Mouse (Mus musculus) neural tube, embryonic 11.5 days (tissue): ENCODE data around the gene Ppil6. TPM values are rescaled to one million over a fixed set of nuclear protein-coding genes. Genes with fewer than 3 reads are reported as not detected.

Experiments used
- ATAC-seq: fragments of 200-750 bp; cut with Nextera tagmentation; 2 replicates; pipeline ENCODE4 v1.8.0; 2017; ENCODE audit warnings: moderate number of reproducible peaks, mild to moderate bottlenecking, moderate TSS enrichment, moderate library complexity; ENCODE audit not compliant: insufficient read depth, low FRiP score, low TSS enrichment
- DNase-seq: peaks from one replicate; pipeline ENCODE4 v3.0.0-alpha.2; 2015; ENCODE audit warnings: low spot score
- H3K27ac ChIP-seq: fragments of 300-500 bp; sonication (generic); 2 replicates; pipeline ENCODE4 v1.5.1; 2014; ENCODE audit warnings: low read depth, mild to moderate bottlenecking, low read length
- H3K27me3 ChIP-seq: fragments of 300-500 bp; sonication (generic); 2 replicates; pipeline ENCODE4 v1.6.1; 2014; ENCODE audit warnings: mild to moderate bottlenecking, low read length, mixed read lengths; ENCODE audit not compliant: control insufficient read depth, insufficient read depth
- H3K36me3 ChIP-seq: fragments of 300-500 bp; sonication (generic); 2 replicates; pipeline ENCODE4 v1.6.1; 2014; ENCODE audit warnings: mild to moderate bottlenecking, low read length, moderate library complexity, mixed read lengths; ENCODE audit not compliant: control insufficient read depth, insufficient read depth
- H3K4me1 ChIP-seq: fragments of 300-500 bp; sonication (generic); 2 replicates; pipeline ENCODE4 v1.6.1; 2014; ENCODE audit warnings: low read length, mixed read lengths; ENCODE audit not compliant: control insufficient read depth, insufficient read depth
- H3K4me2 ChIP-seq: fragments of 300-500 bp; sonication (generic); 2 replicates; pipeline ENCODE4 v1.6.1; 2014; ENCODE audit warnings: low read depth, mild to moderate bottlenecking, moderate library complexity
- H3K4me3 ChIP-seq: fragments of 300-500 bp; sonication (generic); 2 replicates; pipeline ENCODE4 v1.5.1; 2014; ENCODE audit warnings: low read depth, low read length
- H3K9ac ChIP-seq: fragments of 300-500 bp; sonication (generic); 2 replicates; pipeline ENCODE4 v1.6.1; 2014; ENCODE audit warnings: mild to moderate bottlenecking, low read length
- H3K9me3 ChIP-seq: fragments of 300-500 bp; sonication (generic); 2 replicates; pipeline ENCODE4 v1.6.1; 2016; ENCODE audit warnings: low read length; ENCODE audit not compliant: control insufficient read depth
- WGBS: fragments of 180-500 bp; shearing (Covaris S2); extraction: QIAGEN DNeasy Blood & Tissue Kit; methylation state at CpG from one replicate; pipeline ENCODE4 v1.1.7; 2014; 5-methylcytosine and 5-hydroxymethylcytosine counted together
- polyA plus RNA-seq: library from polyadenylated mRNA; unstranded; fragments of >200 nt; fragmentation: Nextera tagmentation; extraction: Ambion mirVana; gene quantifications from 2 replicates; pipeline ENCODE4 v1.2.1, GENCODE M21; 2014

Ppil6 gene
- polyA plus RNA-seq, 1 experiment from 2014 or later: 0.58 TPM

DNA sequence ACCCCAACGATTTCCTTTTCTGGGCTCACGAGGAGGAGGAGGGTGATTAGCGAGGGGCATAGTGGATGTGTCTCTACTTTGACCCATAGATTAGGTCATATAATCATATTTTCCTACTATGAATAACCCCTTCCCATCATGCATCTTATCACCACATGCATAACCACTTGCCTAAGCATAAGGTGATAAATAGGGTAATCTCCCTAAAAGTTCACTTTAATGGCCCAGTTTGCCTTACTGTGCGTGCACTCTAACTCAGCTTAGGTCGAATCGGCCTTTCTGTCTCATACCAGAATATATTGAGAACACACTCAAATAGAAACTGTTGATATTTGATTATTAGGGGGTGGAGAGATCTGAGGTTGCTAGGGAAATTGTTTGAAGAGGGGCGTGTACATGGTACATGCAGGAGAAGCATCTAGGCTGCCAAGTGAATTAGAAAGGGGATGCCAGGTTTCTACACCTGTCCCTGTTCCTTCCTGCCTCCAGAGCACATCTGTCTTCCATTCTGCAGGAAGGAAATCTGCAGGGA, 55.1 kb downstream of the Ppil6 start:
- H3K36me3 ChIP-seq: no peaks in the 10 kb centered on the region
- DNase-seq (no peak), ATAC-seq (no peak)
- no peak overlapping the region for H3K4me3 ChIP-seq
- no peak overlapping the region for H3K9ac ChIP-seq
- peaks cover 8% of the 10 kb centered on the region for H3K9me3 ChIP-seq
- H3K27ac ChIP-seq: no peak overlapping the region
- 69% methylated on average over 7 of the region's 7 CpGs for WGBS
- H3K4me2 ChIP-seq: no peak overlapping the region
- no peaks in the 10 kb centered on the region for H3K27me3 ChIP-seq
- no peaks in the 10 kb centered on the region for H3K4me1 ChIP-seq

DNA sequence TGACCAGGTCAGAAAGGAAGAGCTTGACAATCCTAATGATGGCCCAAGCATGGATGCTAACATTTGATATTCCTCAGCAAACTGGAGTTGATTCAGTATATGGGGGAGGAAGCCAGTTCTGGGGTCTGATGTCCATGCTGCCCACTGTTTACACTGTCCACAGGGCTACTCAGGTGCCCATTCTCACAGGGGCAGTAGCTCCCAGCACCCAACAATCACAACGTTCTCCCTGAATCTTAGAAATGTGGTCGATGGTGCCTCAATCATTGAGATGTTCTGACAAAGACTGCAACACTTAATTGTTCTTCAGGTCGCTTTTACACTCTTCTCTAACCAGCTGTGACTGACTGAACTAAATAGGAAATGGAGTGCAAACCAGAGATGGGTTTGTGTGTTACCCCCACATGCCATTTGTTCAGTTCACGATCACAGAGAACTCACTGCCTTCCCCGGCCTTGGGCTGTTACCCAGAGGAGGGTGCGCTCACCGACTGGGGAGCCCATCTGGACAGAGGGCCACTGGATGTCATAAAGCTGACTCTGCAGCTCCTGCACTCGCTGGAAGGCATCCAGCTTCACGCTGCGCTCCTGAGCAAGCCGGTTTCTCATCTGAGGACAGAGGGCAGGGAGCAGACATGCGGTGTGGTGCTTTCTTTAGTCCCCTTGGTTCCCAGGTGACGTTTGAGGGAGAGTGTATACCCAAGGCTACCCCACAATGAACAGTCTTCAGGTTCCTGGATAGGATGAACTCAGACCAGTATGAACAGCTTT, 56.3 kb downstream of the Ppil6 start:
- DNase-seq (no peak), ATAC-seq (no peak)
- no peak overlapping the region for H3K4me2 ChIP-seq
- no peak overlapping the region for H3K4me3 ChIP-seq
- H3K36me3 ChIP-seq: no peaks in the 10 kb centered on the region
- H3K4me1 ChIP-seq: no peaks in the 10 kb centered on the region
- H3K27ac ChIP-seq: no peak overlapping the region
- 53% methylated on average over 13 of the region's 13 CpGs for WGBS
- H3K9me3 ChIP-seq: peaks cover 8% of the 10 kb centered on the region
- H3K9ac ChIP-seq: no peak overlapping the region
- no peaks in the 10 kb centered on the region for H3K27me3 ChIP-seq

DNA sequence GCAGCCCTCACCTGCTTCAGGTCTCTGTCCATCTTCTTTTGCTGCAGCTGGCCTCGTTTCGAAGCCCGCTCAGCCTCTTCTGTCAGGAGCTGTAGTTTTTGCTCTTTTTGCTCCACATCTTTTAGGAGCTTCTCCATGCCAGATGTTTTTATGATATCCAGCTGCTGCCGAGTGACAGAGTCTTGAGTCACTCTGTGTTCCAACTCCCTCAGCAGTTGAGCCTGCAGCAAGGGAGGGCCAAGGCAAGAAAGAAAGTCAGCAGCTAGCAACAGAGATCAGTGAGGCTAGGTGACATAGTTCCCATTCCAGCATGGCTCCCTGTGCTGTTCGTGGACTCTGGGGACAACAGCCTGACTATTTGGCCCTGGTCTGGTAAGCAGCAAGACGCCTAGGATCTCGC, 60.5 kb downstream of the Ppil6 start:
- no peaks in the 10 kb centered on the region for H3K4me1 ChIP-seq
- H3K9me3 ChIP-seq: peaks cover 8% of the 10 kb centered on the region
- H3K9ac ChIP-seq: no peak overlapping the region
- no peaks in the 10 kb centered on the region for H3K27me3 ChIP-seq
- 73% methylated on average over 7 of the region's 7 CpGs for WGBS
- H3K4me2 ChIP-seq: no peak overlapping the region
- no peak overlapping the region for H3K4me3 ChIP-seq
- no peak for ATAC-seq
- no peak overlapping the region for H3K27ac ChIP-seq
- H3K36me3 ChIP-seq: no peaks in the 10 kb centered on the region
- DNase-seq: no peak

DNA sequence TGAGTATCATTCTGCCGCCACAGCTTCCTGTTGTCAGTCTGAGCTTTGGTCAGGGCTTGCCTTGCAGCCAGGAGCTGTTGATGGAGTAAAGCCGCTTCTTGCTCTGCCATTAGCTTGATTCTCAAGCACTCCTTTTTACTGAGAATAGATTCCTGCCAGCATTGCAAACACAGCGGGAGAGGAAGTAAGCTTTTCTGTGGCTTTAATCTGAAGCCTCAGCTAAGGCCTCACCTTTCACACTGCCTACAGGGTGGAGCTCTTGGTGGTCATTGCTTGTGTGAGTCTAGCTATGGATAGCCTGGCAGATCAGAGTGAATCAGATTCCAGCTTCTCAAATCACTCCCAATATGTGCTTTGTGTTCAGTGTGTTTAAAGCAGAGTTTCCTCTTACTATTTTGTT, 62.1 kb downstream of the Ppil6 start:
- Histone ChIP-seq H3K27me3 (no peaks in the 10 kb centered on the region), H3K9ac (no peak overlapping the region), H3K4me3 (no peak overlapping the region), H3K4me1 (no peaks in the 10 kb centered on the region), H3K36me3 (no peaks in the 10 kb centered on the region), H3K4me2 (no peak overlapping the region), H3K27ac (no peak overlapping the region), H3K9me3 (peaks cover 8% of the 10 kb centered on the region)
- ATAC-seq: no peak
- WGBS: 37% methylated on average over 3 of the region's 3 CpGs
- DNase-seq: no peak

DNA sequence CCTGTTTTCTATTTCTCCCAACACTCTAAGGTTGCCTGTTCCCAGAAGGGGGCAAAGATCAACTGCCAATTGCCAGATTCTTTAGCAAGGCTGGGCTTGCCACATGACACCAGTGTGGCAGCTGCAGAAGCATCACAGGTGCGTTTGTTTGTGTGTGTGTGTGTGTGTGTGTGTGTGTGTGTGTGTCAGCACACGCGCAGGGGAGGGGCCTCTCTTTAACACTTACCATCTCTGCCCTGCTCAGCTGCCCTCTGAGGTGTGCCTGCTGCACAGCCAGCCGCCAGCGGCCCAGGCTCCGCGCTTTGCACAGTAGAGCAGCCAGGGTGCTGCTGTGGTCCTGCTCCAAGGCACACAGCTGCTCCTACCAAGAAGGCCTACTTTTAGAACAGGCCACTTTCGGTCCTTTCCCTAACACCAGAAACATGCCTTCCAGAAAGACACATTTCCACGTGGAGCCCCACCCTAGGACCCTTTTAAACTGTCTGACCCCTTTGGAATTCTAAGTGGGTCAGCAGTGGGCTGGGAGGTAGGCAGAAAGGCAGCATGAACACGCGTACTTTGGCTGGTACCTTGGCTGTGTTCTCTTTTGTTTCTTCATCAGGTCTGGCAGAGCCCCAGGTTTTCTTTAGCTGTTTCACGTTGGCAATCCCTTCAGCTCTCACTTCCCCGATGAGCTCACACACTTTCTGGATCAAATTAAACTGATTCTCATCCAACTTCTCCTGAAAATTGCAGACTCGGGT, 62.8 kb downstream of the Ppil6 start:
- DNase-seq: no peak
- Histone ChIP-seq H3K27me3 (no peaks in the 10 kb centered on the region), H3K4me2 (no peak overlapping the region), H3K36me3 (no peaks in the 10 kb centered on the region), H3K4me1 (no peaks in the 10 kb centered on the region), H3K4me3 (no peak overlapping the region), H3K27ac (no peak overlapping the region), H3K9ac (no peak overlapping the region), H3K9me3 (peaks cover 8% of the 10 kb centered on the region)
- WGBS: 53% methylated on average over 14 of the region's 14 CpGs
- ATAC-seq: no peak

DNA sequence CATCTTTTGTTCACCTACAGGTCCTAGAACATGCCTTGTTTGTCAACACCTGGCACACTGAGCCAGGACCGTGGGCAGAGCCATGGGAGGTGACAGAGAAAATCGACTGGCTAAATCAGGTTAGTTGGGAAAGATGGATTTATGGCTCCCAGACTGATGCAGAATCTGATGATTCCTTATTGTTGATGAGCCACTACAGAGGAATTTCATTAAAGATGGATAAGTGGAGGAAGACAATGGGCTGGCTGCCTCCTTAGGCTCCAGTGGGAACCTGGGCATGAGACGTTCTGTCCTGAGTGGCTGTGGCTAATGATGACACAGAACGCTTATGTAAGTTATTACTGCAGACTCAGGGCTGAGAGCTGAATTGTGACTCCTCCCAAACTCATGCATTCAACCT, 63.5 kb downstream of the Ppil6 start:
- H3K9me3 ChIP-seq: peaks cover 4% of the 10 kb centered on the region
- 74% methylated on average over 4 of the region's 4 CpGs for WGBS
- ATAC-seq (no peak), DNase-seq (no peak)
- H3K27ac ChIP-seq: no peak overlapping the region
- no peak overlapping the region for H3K9ac ChIP-seq
- no peaks in the 10 kb centered on the region for H3K4me1 ChIP-seq
- H3K27me3 ChIP-seq: no peaks in the 10 kb centered on the region
- no peaks in the 10 kb centered on the region for H3K36me3 ChIP-seq
- H3K4me3 ChIP-seq: no peak overlapping the region
- H3K4me2 ChIP-seq: no peak overlapping the region

DNA sequence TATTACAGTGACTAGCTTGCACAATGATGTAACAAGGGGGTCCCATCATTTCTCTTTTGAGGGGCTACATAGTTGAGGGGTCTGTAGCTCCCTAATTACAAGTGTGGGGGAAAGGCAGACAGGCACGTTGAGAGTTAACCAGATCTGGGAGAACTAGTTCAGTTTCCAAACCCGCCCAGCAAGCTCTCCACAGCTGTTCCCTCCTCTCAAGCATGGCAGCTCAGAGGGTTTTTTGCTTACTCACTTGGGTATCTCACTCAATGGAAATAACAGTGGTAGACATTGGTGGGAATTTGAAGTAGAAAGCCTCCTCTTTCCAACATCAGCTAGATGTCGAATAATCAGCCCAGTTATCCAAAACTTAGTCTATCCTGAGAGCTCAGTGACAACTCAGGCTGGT, 64.8 kb downstream of the Ppil6 start:
- no peak for ATAC-seq
- H3K9me3 ChIP-seq: no peaks in the 10 kb centered on the region
- WGBS: 88% methylated on average over 3 of the region's 3 CpGs
- DNase-seq: no peak
- H3K27me3 ChIP-seq: no peaks in the 10 kb centered on the region
- no peak overlapping the region for H3K9ac ChIP-seq
- no peaks in the 10 kb centered on the region for H3K4me1 ChIP-seq
- no peaks in the 10 kb centered on the region for H3K36me3 ChIP-seq
- no peak overlapping the region for H3K4me2 ChIP-seq
- no peak overlapping the region for H3K4me3 ChIP-seq
- H3K27ac ChIP-seq: no peak overlapping the region

DNA sequence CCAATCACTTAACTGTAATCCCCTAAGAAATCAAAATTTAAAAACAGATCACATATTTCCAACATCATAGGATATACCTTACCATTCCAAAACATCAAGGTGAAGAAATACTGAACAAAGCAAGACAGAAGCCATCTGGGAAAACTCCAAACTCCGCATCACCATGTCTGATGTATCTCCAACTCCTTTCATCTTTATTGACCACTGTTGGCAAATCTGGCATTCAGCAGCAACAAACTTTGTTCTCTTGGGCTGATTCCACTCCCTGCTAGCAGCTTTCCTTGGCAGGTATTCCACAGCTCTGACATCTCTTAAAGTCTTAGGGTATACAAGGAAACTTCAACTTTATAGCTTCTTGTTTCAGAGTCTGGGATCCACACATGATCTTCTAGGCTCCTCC, 68.2 kb downstream of the Ppil6 start:
- H3K4me3 ChIP-seq: no peak overlapping the region
- no peak overlapping the region for H3K27ac ChIP-seq
- ATAC-seq (no peak), DNase-seq (no peak)
- no peaks in the 10 kb centered on the region for H3K27me3 ChIP-seq
- no peak overlapping the region for H3K4me2 ChIP-seq
- no peaks in the 10 kb centered on the region for H3K9me3 ChIP-seq
- H3K36me3 ChIP-seq: no peaks in the 10 kb centered on the region
- no peak overlapping the region for H3K9ac ChIP-seq
- WGBS: 81% methylated on average over 1 of the region's 1 CpGs
- H3K4me1 ChIP-seq: no peaks in the 10 kb centered on the region
